Mouse (Mus musculus) ES-E14 (cell line): ENCODE results near the gene Rpl26. TPM values are rescaled to one million over a fixed set of nuclear protein-coding genes. Genes with fewer than 3 reads are reported as not detected.
A peak's percentile ranks its signal among the peaks of the same experiment; 100 is the strongest.

Experiments used
- DNase-seq: peaks from one replicate; pipeline ENCODE4 v3.0.0-alpha.2; 2013; ENCODE audit warnings: low read depth, low spot score
- H3K27ac ChIP-seq: 2 replicates; pipeline ENCODE4 v1.5.1; 2012; ENCODE audit warnings: low read depth, mild to moderate bottlenecking, low read length, moderate library complexity, mixed read lengths; ENCODE audit not compliant: poor library complexity, insufficient read depth, severe bottlenecking
- H3K36me3 ChIP-seq: 2 replicates; pipeline ENCODE4 v1.6.1; 2012; ENCODE audit warnings: mild to moderate bottlenecking, low read length, moderate library complexity, mixed read lengths; ENCODE audit not compliant: control insufficient read depth, poor library complexity, insufficient read depth, severe bottlenecking
- H3K4me1 ChIP-seq, 2 experiments: fragments of 150-350 bp in 1 of 2; sonication (generic) in 1 of 2; 2 replicates each; pipeline ENCODE4 v1.6.1; 2012; ENCODE audit warnings: low read length in 2 of 2, mild to moderate bottlenecking in 1 of 2, mixed read lengths in 1 of 2; ENCODE audit not compliant: control insufficient read depth in 2 of 2, insufficient read depth in 2 of 2, poor library complexity in 1 of 2
- H3K4me3 ChIP-seq, 2 experiments: fragments of 150-350 bp in 1 of 2; sonication (generic) in 1 of 2; 2 replicates each; pipeline ENCODE4 v1.5.1; 2012; ENCODE audit warnings: low read length in 2 of 2, low read depth in 1 of 2, mild to moderate bottlenecking in 1 of 2, mixed read lengths in 1 of 2; ENCODE audit not compliant: insufficient read depth in 1 of 2, poor library complexity in 1 of 2, severe bottlenecking in 1 of 2
- H3K9ac ChIP-seq: 2 replicates; pipeline ENCODE4 v1.6.1; 2012; ENCODE audit warnings: low read depth, mild to moderate bottlenecking, low read length, mixed read lengths; ENCODE audit not compliant: poor library complexity, insufficient read depth, severe bottlenecking
- H3K9me3 ChIP-seq: fragments of 150-350 bp; sonication (generic); 2 replicates; pipeline ENCODE4 v1.6.1; 2012; ENCODE audit warnings: low read depth, mild to moderate bottlenecking, low read length; ENCODE audit not compliant: control insufficient read depth, insufficient read depth
- CHD2 ChIP-seq: IDR thresholded peaks from 2 replicates; pipeline ENCODE4 v1.6.1; 2014; ENCODE audit warnings: mild to moderate bottlenecking, low read depth, low read length, inconsistent platforms
- HCFC1 ChIP-seq: IDR thresholded peaks from 2 replicates; pipeline ENCODE4 v1.6.1; 2012; ENCODE audit warnings: low read length, inconsistent platforms, borderline replicate concordance; ENCODE audit not compliant: insufficient read depth
- MAFK ChIP-seq: IDR thresholded peaks from 2 replicates; pipeline ENCODE4 v1.6.1; 2014; ENCODE audit warnings: mild to moderate bottlenecking, low read depth, low read length, inconsistent platforms; ENCODE audit not compliant: insufficient read depth
- ZC3H11A ChIP-seq: IDR thresholded peaks from 2 replicates; pipeline ENCODE4 v1.6.1; 2012; ENCODE audit warnings: low read depth, mild to moderate bottlenecking, inconsistent platforms, low read length, borderline replicate concordance
- ZNF384 ChIP-seq: IDR thresholded peaks from 2 replicates; pipeline ENCODE4 v1.6.1; 2012; ENCODE audit warnings: low read depth, low read length, inconsistent platforms
- in situ Hi-C, 2 experiments: fragments of 600-800 bp; cut with MboI; formaldehyde crosslinking; loops; one replicate each; pipeline ENCODE4 v1.15.1; 2025; ENCODE audit warnings: low sequenced_read_pairs in 2 of 2, inconsistent platforms in 1 of 2; ENCODE audit not compliant: unreplicated experiment in 2 of 2
- total RNA-seq: library from RNA; depleted of rRNA; stranded (reverse); fragments of 300-350 nt; gene quantifications from 2 replicates; pipeline ENCODE4 v1.2.3, GENCODE M21; 2012

Rpl26 gene
- total RNA-seq, 1 experiment = 2,753 TPM

DNA sequence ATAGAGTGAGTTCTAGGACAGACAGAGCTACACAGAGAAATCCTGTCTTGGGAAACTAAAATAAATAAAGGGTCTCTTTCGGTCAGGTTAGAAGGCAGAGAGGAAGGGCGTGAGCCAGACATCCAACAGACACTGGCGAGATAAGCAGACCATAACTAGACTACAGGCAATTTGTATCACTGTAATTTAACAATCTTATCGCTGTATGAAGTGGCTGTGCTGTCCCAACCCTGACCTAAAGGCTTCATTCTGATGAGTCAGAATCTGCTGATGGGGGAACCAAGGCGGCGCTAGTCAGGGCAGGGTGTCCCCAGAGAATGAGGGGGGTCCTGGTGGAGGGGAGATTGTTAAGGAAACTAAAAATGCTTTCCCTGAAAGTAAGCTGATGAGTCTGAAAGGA is 2.6 kb upstream of the Rpl26 start:
- H3K4me3 ChIP-seq = no peak overlapping the region
- no peak overlapping the region for H3K9ac ChIP-seq
- in situ Hi-C loops = no loop called here
- DNase-seq = no peak
- no peaks in the 10 kb centered on the region for H3K9me3 ChIP-seq
- no peak overlapping the region for H3K27ac ChIP-seq
- TF ChIP-seq MAFK (no peak), CHD2 (no peak), HCFC1 (no peak), ZC3H11A (no peak), ZNF384 (no peak)
- H3K36me3 ChIP-seq = peaks cover 15% of the 10 kb centered on the region
- no peaks in the 10 kb centered on the region for H3K4me1 ChIP-seq

DNA sequence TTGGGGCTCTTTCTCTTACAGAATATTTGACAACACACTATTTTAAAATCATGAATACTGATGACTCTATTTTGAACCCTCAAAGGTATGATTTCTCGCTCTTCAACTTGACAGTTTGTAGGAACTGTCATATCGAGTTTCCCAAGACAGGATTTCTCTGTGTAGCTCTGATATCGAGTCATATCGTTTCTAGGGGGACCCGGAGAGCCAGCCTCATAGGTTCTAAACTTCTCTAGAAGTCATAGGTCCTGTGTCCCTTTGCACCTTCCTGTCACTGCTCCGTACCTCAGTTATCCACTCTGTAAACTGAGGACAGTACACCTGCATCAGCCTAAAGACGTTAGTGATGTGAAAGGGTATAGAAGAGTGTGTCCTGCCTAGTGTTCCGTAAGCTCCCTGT is 1.6 kb upstream of the Rpl26 start:
- in situ Hi-C loops = no loop called here
- no peaks in the 10 kb centered on the region for H3K9me3 ChIP-seq
- no peak for TF ChIP-seq ZNF384
- no peak for TF ChIP-seq ZC3H11A
- no peak for TF ChIP-seq MAFK
- no peak for TF ChIP-seq CHD2
- TF ChIP-seq HCFC1 = no peak
- DNase-seq = no peak
- no peak overlapping the region for H3K4me3 ChIP-seq
- no peak overlapping the region for H3K9ac ChIP-seq
- peaks cover 24% of the 10 kb centered on the region for H3K36me3 ChIP-seq
- no peak overlapping the region for H3K27ac ChIP-seq
- no peaks in the 10 kb centered on the region for H3K4me1 ChIP-seq

DNA sequence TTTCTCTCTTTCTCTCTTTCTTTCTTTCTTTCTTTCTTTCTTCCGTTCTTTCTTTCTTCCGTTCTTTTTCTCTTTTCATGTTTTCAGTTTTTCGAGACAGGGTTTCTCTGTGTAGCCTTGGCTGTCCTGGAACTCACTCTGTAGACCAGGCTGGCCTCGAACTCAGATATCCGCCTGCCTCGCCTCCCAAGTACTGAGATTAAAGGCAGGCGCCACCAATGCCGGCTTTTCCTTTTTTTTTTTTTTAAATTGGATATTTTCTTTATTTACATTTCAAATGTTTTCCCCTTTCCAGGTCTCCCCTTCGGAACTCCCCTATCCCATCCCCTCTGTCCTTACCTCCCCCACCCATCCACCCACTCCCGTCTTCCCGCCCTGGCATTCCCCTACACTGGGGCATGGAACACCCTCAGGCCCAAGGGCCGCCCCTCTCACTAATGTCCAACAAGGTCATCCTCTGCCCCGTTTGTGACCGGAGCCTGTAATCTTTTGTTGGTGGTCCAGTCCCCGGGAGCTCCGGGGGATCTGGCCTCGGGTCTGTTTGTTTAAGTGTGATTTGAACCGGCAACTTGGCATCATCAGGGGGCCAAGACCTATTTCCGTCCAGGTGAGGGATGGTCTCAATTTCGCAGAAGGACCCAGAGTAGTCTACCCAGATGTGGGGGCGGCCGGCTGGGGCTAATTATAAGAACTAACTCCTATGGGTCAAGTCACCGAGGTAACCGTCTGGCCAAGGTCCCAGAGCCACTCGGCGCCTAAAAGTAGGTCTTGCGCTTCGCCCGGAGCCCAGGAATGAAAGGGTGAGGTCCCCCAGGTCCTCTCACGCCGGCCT is 648 bp upstream of the Rpl26 start:
- Histone ChIP-seq H3K36me3 (peaks cover 32% of the 10 kb centered on the region), H3K9ac (peak overlapping the region; percentile 41), H3K4me3 (peak overlapping the region; percentile 30 to 40), H3K9me3 (no peaks in the 10 kb centered on the region), H3K27ac (0 out of 2 replicates have a peak overlapping the region, but pooled peaks have one; percentile 0), H3K4me1 (no peaks in the 10 kb centered on the region)
- TF ChIP-seq HCFC1 = no peak
- no peak for TF ChIP-seq ZNF384
- no peak for TF ChIP-seq MAFK
- TF ChIP-seq ZC3H11A = no peak
- no peak for TF ChIP-seq CHD2
- in situ Hi-C loops = no loop called here
- no peak for DNase-seq

DNA sequence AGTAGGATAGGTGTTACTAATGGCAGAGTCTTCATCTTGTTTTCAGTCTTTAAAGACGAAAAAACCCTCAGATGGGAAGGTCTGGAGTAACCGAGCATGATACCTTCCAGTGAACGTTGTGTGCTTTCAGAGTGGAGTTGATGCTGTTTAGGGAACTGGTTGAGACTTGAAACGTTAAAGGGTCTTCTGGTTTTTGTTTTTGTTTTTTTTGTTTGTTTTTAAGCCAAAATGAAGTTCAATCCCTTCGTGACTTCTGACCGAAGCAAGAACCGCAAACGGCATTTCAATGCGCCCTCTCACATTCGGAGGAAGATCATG is 623 bp downstream of the Rpl26 start:
- Histone ChIP-seq H3K4me1 (no peaks in the 10 kb centered on the region), H3K36me3 (peaks cover 35% of the 10 kb centered on the region), H3K9me3 (no peaks in the 10 kb centered on the region), H3K9ac (peak overlapping the region; percentile 100), H3K4me3 (peak overlapping the region; percentile 93 to 97), H3K27ac (peak overlapping the region; percentile 88; the same call in 1 of the 2 replicates)
- no peak for TF ChIP-seq CHD2
- TF ChIP-seq ZC3H11A = no peak
- TF ChIP-seq HCFC1 = no peak
- TF ChIP-seq MAFK = no peak
- no peak for TF ChIP-seq ZNF384
- in situ Hi-C loops = no loop called here
- no peak for DNase-seq
